Mouse (Mus musculus) heart, postnatal 0 days (tissue): Measurements from ENCODE around the gene Ppt2.

Experiments
- CTCF ChIP-seq: IDR thresholded peaks from 2 replicates; pipeline ENCODE4 v1.5.1; 2016; ENCODE audit warnings: antibody characterized with exemption, control low read depth, low read depth
- EP300 ChIP-seq: IDR thresholded peaks from 2 replicates; pipeline ENCODE4 v1.6.1; 2016; ENCODE audit warnings: antibody characterized with exemption, low read depth

GRCm38 (mm10) chr17:34661121-34661591 is 32.8 kb upstream of the Ppt2 start:
- TF ChIP-seq CTCF, result no peak
- TF ChIP-seq EP300, result no peak
